Mouse (Mus musculus): ENCODE data around the gene Canx. TPM values are rescaled to one million over a fixed set of nuclear protein-coding genes. Genes with fewer than 3 reads are reported as not detected.

Canx gene
- polyA plus RNA-seq, 1 experiment from 2014 or later = 176 TPM

GRCm38 (mm10) chr11:50272819-50273218 lies 52.7 kb downstream of the Canx start:
- no peak overlapping the region for H3K4me3 ChIP-seq (replicated peaks)
- peaks cover 21% of the 10 kb centered on the region for H3K4me1 ChIP-seq (replicated peaks)
- 73% methylated on average over 2 of the region's 2 CpGs for WGBS (ENCODE audit: insufficient replicate concordance)
- H3K9ac ChIP-seq = no peak overlapping the region
- ATAC-seq (ENCODE audit: insufficient read depth) = no peak
- no peaks in the 10 kb centered on the region for H3K9me3 ChIP-seq (replicated peaks)
- no peaks in the 10 kb centered on the region for H3K27me3 ChIP-seq
- H3K36me3 ChIP-seq (replicated peaks) = peaks cover 9% of the 10 kb centered on the region; the same call in 1 of the 2 replicates
- no peak overlapping the region for H3K4me2 ChIP-seq
- H3K27ac ChIP-seq (replicated peaks) = no peak overlapping the region

GRCm38 (mm10) chr11:50269885-50270284 lies 55.6 kb downstream of the Canx start:
- ATAC-seq (ENCODE audit: insufficient read depth) = no peak
- WGBS (ENCODE audit: insufficient replicate concordance) = 76% methylated on average over 1 of the region's 1 CpGs
- Histone ChIP-seq H3K36me3 (replicated peaks) (peaks cover 21% of the 10 kb centered on the region), H3K27ac (replicated peaks) (no peak overlapping the region), H3K27me3 (no peaks in the 10 kb centered on the region), H3K4me3 (replicated peaks) (no peak overlapping the region), H3K4me2 (no peak overlapping the region), H3K4me1 (replicated peaks) (peaks cover 5% of the 10 kb centered on the region; the same call in 1 of the 2 replicates), H3K9me3 (replicated peaks) (no peaks in the 10 kb centered on the region), H3K9ac (no peak overlapping the region)

- no peak for ATAC-seq (ENCODE audit: insufficient read depth)
- WGBS (ENCODE audit: insufficient replicate concordance) = 55% methylated on average over 2 of the region's 2 CpGs
- no peaks in the 10 kb centered on the region for H3K27me3 ChIP-seq
Measured at GRCm38 (mm10) chr11:50269163-50269562, 56.3 kb downstream of the Canx start.

DNA sequence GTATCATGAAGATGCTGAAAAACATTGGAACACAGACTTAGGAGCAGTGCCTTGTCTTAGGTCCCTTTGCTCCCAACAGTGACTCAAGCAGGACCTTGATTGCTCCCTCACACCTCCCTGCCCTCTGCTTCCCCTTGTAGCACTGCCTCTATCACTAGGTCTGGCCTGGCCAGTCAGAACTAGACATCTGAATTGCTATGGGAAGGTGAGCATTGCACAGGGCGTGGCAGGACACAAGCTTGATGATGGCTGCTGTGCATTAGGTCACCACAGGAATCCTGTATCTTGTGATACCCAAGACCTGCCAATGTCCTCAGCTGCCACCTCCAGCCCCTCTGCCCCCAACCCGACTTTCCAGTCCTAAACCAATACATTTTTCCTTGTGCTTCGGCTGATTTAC lies 58.5 kb downstream of the Canx start:
- Histone ChIP-seq H3K4me3 (replicated peaks) (no peak overlapping the region), H3K4me2 (no peak overlapping the region), H3K9me3 (replicated peaks) (no peaks in the 10 kb centered on the region), H3K27me3 (no peaks in the 10 kb centered on the region), H3K4me1 (replicated peaks) (no peaks in the 10 kb centered on the region), H3K36me3 (replicated peaks) (peaks cover 44% of the 10 kb centered on the region), H3K9ac (no peak overlapping the region), H3K27ac (replicated peaks) (no peak overlapping the region)
- 76% methylated on average over 3 of the region's 3 CpGs for WGBS (ENCODE audit: insufficient replicate concordance)
- ATAC-seq (ENCODE audit: insufficient read depth) = no peak

More at GRCm38 (mm10) chr11:50269163-50269562, 56.3 kb downstream of the Canx start:
- no peak overlapping the region for H3K4me2 ChIP-seq
- H3K9me3 ChIP-seq (replicated peaks) = no peaks in the 10 kb centered on the region
- no peak overlapping the region for H3K27ac ChIP-seq (replicated peaks)
- H3K4me1 ChIP-seq (replicated peaks) = no peaks in the 10 kb centered on the region
- H3K9ac ChIP-seq = no peak overlapping the region
- peaks cover 28% of the 10 kb centered on the region for H3K36me3 ChIP-seq (replicated peaks)
- H3K4me3 ChIP-seq (replicated peaks) = no peak overlapping the region

DNA sequence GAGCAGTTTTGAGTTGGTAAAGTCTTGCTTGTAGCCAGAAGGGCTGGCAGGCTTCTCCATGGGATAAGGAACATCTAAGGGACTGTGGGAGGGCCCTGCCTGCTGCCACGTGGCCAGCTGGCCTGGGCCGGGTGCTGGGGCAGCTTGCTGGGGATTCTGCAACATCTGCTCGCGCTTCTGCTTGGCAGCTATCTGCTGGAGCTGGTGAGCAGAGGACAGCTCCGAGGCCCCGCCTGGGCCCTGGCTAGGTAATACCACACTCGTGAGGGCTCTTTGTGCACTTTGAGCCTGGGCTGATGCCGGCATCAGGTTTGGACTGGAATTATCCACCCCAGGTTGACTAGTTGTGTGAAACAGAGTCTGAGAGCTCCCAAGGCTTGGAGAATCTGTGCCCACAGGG lies 59.5 kb downstream of the Canx start:
- H3K36me3 ChIP-seq (replicated peaks) = peaks cover 55% of the 10 kb centered on the region
- H3K9me3 ChIP-seq (replicated peaks) = no peaks in the 10 kb centered on the region
- WGBS (ENCODE audit: insufficient replicate concordance) = 76% methylated on average over 8 of the region's 8 CpGs
- H3K27me3 ChIP-seq = no peaks in the 10 kb centered on the region
- no peaks in the 10 kb centered on the region for H3K4me1 ChIP-seq (replicated peaks)
- no peak overlapping the region for H3K9ac ChIP-seq
- no peak overlapping the region for H3K27ac ChIP-seq (replicated peaks)
- H3K4me3 ChIP-seq (replicated peaks) = no peak overlapping the region
- no peak for ATAC-seq (ENCODE audit: insufficient read depth)
- H3K4me2 ChIP-seq = no peak overlapping the region

DNA sequence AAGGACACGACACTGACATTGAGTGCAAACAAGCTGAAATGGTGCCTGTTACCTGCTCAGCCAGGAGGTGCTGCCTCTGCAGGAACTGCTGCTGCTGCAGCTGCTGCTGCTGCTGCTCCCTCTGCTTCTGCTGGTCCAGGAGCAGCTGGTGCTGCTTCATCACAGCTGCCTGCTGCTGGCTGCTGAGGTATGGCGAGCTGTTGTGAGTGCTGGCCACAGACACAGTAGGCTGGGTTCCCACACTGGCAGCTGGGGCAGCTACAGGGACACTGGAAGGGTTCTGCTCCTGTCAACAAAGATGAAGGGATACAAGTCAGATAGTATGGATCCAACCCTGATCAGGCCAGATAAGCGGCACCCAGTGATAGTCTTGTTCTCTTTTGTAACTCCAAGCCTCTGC lies 62.3 kb downstream of the Canx start:
- Histone ChIP-seq H3K27ac (replicated peaks) (no peak overlapping the region), H3K9ac (no peak overlapping the region), H3K27me3 (no peaks in the 10 kb centered on the region), H3K9me3 (replicated peaks) (no peaks in the 10 kb centered on the region), H3K36me3 (replicated peaks) (peaks cover 82% of the 10 kb centered on the region), H3K4me1 (replicated peaks) (no peaks in the 10 kb centered on the region), H3K4me3 (replicated peaks) (no peak overlapping the region), H3K4me2 (no peak overlapping the region)
- 77% methylated on average over 3 of the region's 3 CpGs for WGBS (ENCODE audit: insufficient replicate concordance)
- ATAC-seq (ENCODE audit: insufficient read depth) = no peak

DNA sequence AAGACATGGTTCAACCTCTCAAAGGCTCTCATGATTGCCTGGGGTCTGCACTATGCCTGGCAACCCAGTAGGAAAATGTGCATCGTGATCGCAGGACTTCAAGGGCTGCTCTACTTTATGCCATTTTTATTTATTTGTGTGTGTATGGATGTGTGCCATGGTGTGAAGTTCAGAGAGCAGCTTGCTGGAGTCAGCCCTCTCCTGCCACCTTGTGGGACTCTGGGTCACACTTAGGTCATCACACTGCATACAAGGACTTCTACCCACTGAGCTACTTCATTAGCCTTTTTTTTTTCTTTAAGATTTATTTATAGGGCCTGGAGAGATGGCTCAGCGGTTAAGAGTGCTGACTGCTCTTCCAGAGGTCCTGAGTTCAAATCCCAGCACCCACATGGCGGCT lies 63.5 kb downstream of the Canx start:
- Histone ChIP-seq H3K4me2 (no peak overlapping the region), H3K36me3 (replicated peaks) (peaks cover 93% of the 10 kb centered on the region)

GRCm38 (mm10) chr11:50258310-50258709 lies 67.2 kb downstream of the Canx start:
- H3K36me3 ChIP-seq (replicated peaks) = peaks cover 74% of the 10 kb centered on the region
- no peak overlapping the region for H3K9ac ChIP-seq
- no peak overlapping the region for H3K27ac ChIP-seq (replicated peaks)
- 78% methylated on average over 7 of the region's 7 CpGs for WGBS (ENCODE audit: insufficient replicate concordance)
- H3K27me3 ChIP-seq = no peaks in the 10 kb centered on the region
- ATAC-seq (ENCODE audit: insufficient read depth) = no peak
- no peak overlapping the region for H3K4me2 ChIP-seq
- H3K9me3 ChIP-seq (replicated peaks) = no peaks in the 10 kb centered on the region
- H3K4me1 ChIP-seq (replicated peaks) = no peaks in the 10 kb centered on the region
- H3K4me3 ChIP-seq (replicated peaks) = no peak overlapping the region

More for the DNA sequence above, 63.5 kb downstream of the Canx start:
- H3K27me3 ChIP-seq = no peaks in the 10 kb centered on the region
- no peak overlapping the region for H3K9ac ChIP-seq
- no peak for ATAC-seq (ENCODE audit: insufficient read depth)
- no peaks in the 10 kb centered on the region for H3K9me3 ChIP-seq (replicated peaks)
- WGBS (ENCODE audit: insufficient replicate concordance) = 74% methylated on average over 4 of the region's 4 CpGs
- no peak overlapping the region for H3K27ac ChIP-seq (replicated peaks)
- no peak overlapping the region for H3K4me3 ChIP-seq (replicated peaks)
- no peaks in the 10 kb centered on the region for H3K4me1 ChIP-seq (replicated peaks)

DNA sequence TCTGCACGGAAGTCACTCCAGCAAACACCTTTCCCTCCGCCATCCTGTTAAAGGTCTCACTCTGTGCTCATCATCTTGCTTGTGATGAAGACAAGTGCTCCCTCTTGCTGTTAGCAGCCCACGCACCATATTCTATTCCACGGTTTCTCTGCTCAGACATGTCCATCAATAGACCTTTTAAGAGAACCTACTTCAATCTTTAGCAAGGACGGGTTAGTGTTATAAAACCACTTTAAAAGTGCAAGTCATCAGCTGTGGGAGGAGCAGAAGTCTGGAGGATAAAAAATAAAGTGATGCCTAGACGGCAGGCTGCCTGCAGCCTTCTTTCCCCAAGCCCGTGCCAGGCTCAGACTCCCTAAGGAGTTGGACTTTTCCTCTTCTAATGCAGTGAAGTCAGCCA lies 68.9 kb downstream of the Canx start:
- Histone ChIP-seq H3K27me3 (no peaks in the 10 kb centered on the region), H3K9me3 (replicated peaks) (no peaks in the 10 kb centered on the region), H3K4me2 (no peak overlapping the region), H3K9ac (no peak overlapping the region), H3K4me3 (replicated peaks) (no peak overlapping the region), H3K36me3 (replicated peaks) (peaks cover 58% of the 10 kb centered on the region), H3K4me1 (replicated peaks) (0 out of 2 replicates have a peak, but pooled peaks cover 3% of the 10 kb centered on the region), H3K27ac (replicated peaks) (no peak overlapping the region)
- 56% methylated on average over 7 of the region's 7 CpGs for WGBS (ENCODE audit: insufficient replicate concordance)
- ATAC-seq (ENCODE audit: insufficient read depth) = no peak

GRCm38 (mm10) chr11:50254010-50254580 lies 71.4 kb downstream of the Canx start:
- Histone ChIP-seq H3K4me3 (replicated peaks) (no peak overlapping the region), H3K4me2 (no peak overlapping the region), H3K9ac (no peak overlapping the region), H3K36me3 (replicated peaks) (peaks cover 33% of the 10 kb centered on the region), H3K27me3 (no peaks in the 10 kb centered on the region), H3K9me3 (replicated peaks) (no peaks in the 10 kb centered on the region), H3K27ac (replicated peaks) (no peak overlapping the region), H3K4me1 (replicated peaks) (0 out of 2 replicates have a peak, but pooled peaks cover 3% of the 10 kb centered on the region)
- ATAC-seq (ENCODE audit: insufficient read depth) = no peak
- WGBS (ENCODE audit: insufficient replicate concordance) = 79% methylated on average over 12 of the region's 12 CpGs

DNA sequence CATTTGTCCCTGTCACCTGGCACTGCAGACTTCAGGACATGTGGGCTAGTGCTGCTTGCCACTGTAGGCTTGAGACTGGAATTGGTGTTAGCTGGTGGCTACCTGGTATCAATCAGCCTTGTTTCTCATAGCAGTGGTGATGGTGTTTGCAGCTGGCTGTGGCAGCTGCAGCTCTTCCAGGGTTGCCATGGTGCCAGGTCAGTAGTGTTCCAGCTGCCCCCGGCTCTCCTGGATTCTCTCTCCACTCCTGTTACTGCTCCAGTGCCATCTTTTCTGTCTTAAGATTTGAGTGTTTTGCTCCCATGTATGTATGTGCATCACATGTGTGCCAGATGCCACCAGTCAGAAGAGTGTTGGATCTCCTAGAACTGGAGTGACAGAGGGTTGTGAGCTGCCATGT lies 72.1 kb downstream of the Canx start:
- peaks cover 26% of the 10 kb centered on the region for H3K36me3 ChIP-seq (replicated peaks)
- 0 out of 2 replicates have a peak, but pooled peaks cover 3% of the 10 kb centered on the region for H3K4me1 ChIP-seq (replicated peaks)
- no peak overlapping the region for H3K4me3 ChIP-seq (replicated peaks)
- H3K27me3 ChIP-seq = no peaks in the 10 kb centered on the region
- WGBS (ENCODE audit: insufficient replicate concordance) = 72% methylated on average over 1 of the region's 1 CpGs
- no peak for ATAC-seq (ENCODE audit: insufficient read depth)
- no peaks in the 10 kb centered on the region for H3K9me3 ChIP-seq (replicated peaks)
- H3K4me2 ChIP-seq = no peak overlapping the region
- H3K27ac ChIP-seq (replicated peaks) = no peak overlapping the region
- no peak overlapping the region for H3K9ac ChIP-seq

GRCm38 (mm10) chr11:50252684-50253265 lies 72.7 kb downstream of the Canx start:
- ATAC-seq (ENCODE audit: insufficient read depth) = no peak

More at GRCm38 (mm10) chr11:50252684-50253265, 72.7 kb downstream of the Canx start:
- H3K36me3 ChIP-seq (replicated peaks) = peaks cover 20% of the 10 kb centered on the region
- H3K27me3 ChIP-seq = no peaks in the 10 kb centered on the region
- H3K27ac ChIP-seq (replicated peaks) = no peak overlapping the region
- H3K9me3 ChIP-seq (replicated peaks) = no peaks in the 10 kb centered on the region
- 65% methylated on average over 11 of the region's 11 CpGs for WGBS (ENCODE audit: insufficient replicate concordance)
- no peak overlapping the region for H3K4me2 ChIP-seq
- H3K9ac ChIP-seq = no peak overlapping the region
- H3K4me1 ChIP-seq (replicated peaks) = 0 out of 2 replicates have a peak, but pooled peaks cover 3% of the 10 kb centered on the region
- no peak overlapping the region for H3K4me3 ChIP-seq (replicated peaks)

All from liver, embryonic 15.5 days (tissue).